Comparison of ENCODE assay signal across 23 mouse cellular contexts in genomic region chr12:73529131-73529530, GRCm38 (mm10). TPM values are rescaled to one million over a fixed set of nuclear protein-coding genes. Genes with fewer than 3 reads are reported as not detected.
A peak's percentile ranks its signal among the peaks of the same experiment; 100 is the strongest.
DNase-seq lines count a peak whose midpoint lies in the region; ATAC-seq and TF ChIP-seq lines count a peak whose summit lies in the region.
"Had no signal": no experiment of that assay in that cellular context is flagged by ENCODE, and none has a peak within 500 bp of the region (broad histone marks: within the 10 kb centered on the region; RNA-seq: fewer than 3 reads in every experiment).

No protein-coding gene starts in this region.

- no peak overlapping the region for H3K27ac ChIP-seq in stomach, embryonic 16.5 days (ENCODE audit: low read length)
- no peak overlapping the region for H3K27ac ChIP-seq in stomach, postnatal 0 days (replicated peaks)
- peak overlapping the region; percentile 78 for H3K27ac ChIP-seq in embryonic facial prominence, embryonic 10.5 days (replicated peaks)
- H3K27ac ChIP-seq in intestine, postnatal 0 days (ENCODE audit: low read depth, low read length): no peak overlapping the region
- H3K27ac ChIP-seq in small intestine, adult 2 months (ENCODE audit: insufficient read depth, low read depth, low read length): peak overlapping the region; percentile 63; the same call in 1 of the 2 replicates
- no peak overlapping the region for H3K27ac ChIP-seq in midbrain, embryonic 15.5 days
- H3K27ac ChIP-seq: liver, embryonic 14.5 days had no signal

- no peaks in the 10 kb centered on the region for H3K4me1 ChIP-seq in stomach, embryonic 16.5 days (ENCODE audit: control insufficient read depth, insufficient read depth, low read length)
- no peaks in the 10 kb centered on the region for H3K4me1 ChIP-seq in stomach, postnatal 0 days (replicated peaks; ENCODE audit: control insufficient read depth, insufficient read depth)
- H3K4me1 ChIP-seq in embryonic facial prominence, embryonic 10.5 days: peaks cover 59% of the 10 kb centered on the region
- H3K4me1 ChIP-seq in intestine, postnatal 0 days (replicated peaks; ENCODE audit: control insufficient read depth, insufficient read depth, low read length): no peaks in the 10 kb centered on the region
- H3K4me1 ChIP-seq in small intestine, adult 2 months (ENCODE audit: control insufficient read depth, insufficient read depth, insufficient read length, low read length): peaks cover 6% of the 10 kb centered on the region; the same call in 1 of the 2 replicates
- H3K4me1 ChIP-seq in midbrain, embryonic 15.5 days: no peaks in the 10 kb centered on the region
- H3K4me1 ChIP-seq: megakaryocyte, embryonic 14.5 days had no signal

- 40% methylated on average over 9 of the region's 9 CpGs for WGBS in stomach, embryonic 16.5 days
- 43% methylated on average over 9 of the region's 9 CpGs for WGBS in stomach, postnatal 0 days
- 18% methylated on average over 9 of the region's 9 CpGs for WGBS in embryonic facial prominence, embryonic 10.5 days
- 42% methylated on average over 9 of the region's 9 CpGs for WGBS in intestine, postnatal 0 days
- WGBS in small intestine, adult 2 months: 31% methylated on average over 9 of the region's 9 CpGs
- WGBS in midbrain, embryonic 15.5 days: 54% methylated on average over 9 of the region's 9 CpGs

- TF ChIP-seq CTCF in stomach, postnatal 0 days (IDR thresholded peaks at IDR 0.05; ENCODE audit: low read depth): no peak
- no peak for TF ChIP-seq CTCF in intestine, postnatal 0 days (IDR thresholded peaks at IDR 0.05; ENCODE audit: low read depth)
- TF ChIP-seq CTCF in small intestine, adult 2 months (IDR thresholded peaks at IDR 0.05; ENCODE audit: extremely low read depth, insufficient read length, insufficient replicate concordance, low read depth, low read length): no peak

- ATAC-seq in stomach, embryonic 16.5 days (ENCODE audit: insufficient read depth, low FRiP score): no peak
- ATAC-seq in stomach, postnatal 0 days (ENCODE audit: low FRiP score, low TSS enrichment): no peak
- no peak for ATAC-seq in intestine, postnatal 0 days
- ATAC-seq in midbrain, embryonic 15.5 days (replicated peaks): no peak
- ATAC-seq: forebrain, embryonic 14.5 days; midbrain, embryonic 16.5 days had no signal

- no peak for TF ChIP-seq POLR2A in small intestine, adult 2 months (IDR thresholded peaks at IDR 0.05; ENCODE audit: low read depth, low read length)

- no peaks in the 10 kb centered on the region for H3K9me3 ChIP-seq in stomach, embryonic 16.5 days (replicated peaks; ENCODE audit: control insufficient read depth, low read length)
- no peaks in the 10 kb centered on the region for H3K9me3 ChIP-seq in stomach, postnatal 0 days (ENCODE audit: control insufficient read depth, low read length)
- no peaks in the 10 kb centered on the region for H3K9me3 ChIP-seq in embryonic facial prominence, embryonic 10.5 days
- no peaks in the 10 kb centered on the region for H3K9me3 ChIP-seq in intestine, postnatal 0 days (ENCODE audit: control insufficient read depth)
- no peaks in the 10 kb centered on the region for H3K9me3 ChIP-seq in midbrain, embryonic 15.5 days
- H3K9me3 ChIP-seq: megakaryocyte, embryonic 14.5 days had no signal

- H3K9ac ChIP-seq in stomach, embryonic 16.5 days (ENCODE audit: low read length): no peak overlapping the region
- no peak overlapping the region for H3K9ac ChIP-seq in stomach, postnatal 0 days (ENCODE audit: low read length)
- no peak overlapping the region for H3K9ac ChIP-seq in intestine, postnatal 0 days (ENCODE audit: low read depth, low read length)
- H3K9ac ChIP-seq in midbrain, embryonic 15.5 days: no peak overlapping the region
- H3K9ac ChIP-seq: liver, embryonic 14.5 days had no signal

- TF ChIP-seq EP300 in stomach, postnatal 0 days (optimal IDR thresholded peaks at IDR 0.05): no peak

- H3K27me3 ChIP-seq in stomach, embryonic 16.5 days (ENCODE audit: control insufficient read depth, insufficient read depth, low read length): peaks cover 4% of the 10 kb centered on the region; the same call in 1 of the 2 replicates
- no peaks in the 10 kb centered on the region; the same call in 1 of the 2 replicates for H3K27me3 ChIP-seq in stomach, postnatal 0 days (ENCODE audit: control insufficient read depth, insufficient read depth, low read length)
- H3K27me3 ChIP-seq in embryonic facial prominence, embryonic 10.5 days (replicated peaks; ENCODE audit: low read depth, poor library complexity, severe bottlenecking): no peaks in the 10 kb centered on the region
- no peaks in the 10 kb centered on the region for H3K27me3 ChIP-seq in intestine, postnatal 0 days (replicated peaks; ENCODE audit: control insufficient read depth, insufficient read depth, low read length)
- H3K27me3 ChIP-seq in small intestine, adult 2 months (ENCODE audit: control insufficient read depth, insufficient read depth, low read length): no peaks in the 10 kb centered on the region
- H3K27me3 ChIP-seq in midbrain, embryonic 15.5 days (replicated peaks): no peaks in the 10 kb centered on the region

- H3K4me3 ChIP-seq in stomach, embryonic 16.5 days (replicated peaks; ENCODE audit: low read length): no peak overlapping the region
- H3K4me3 ChIP-seq in stomach, postnatal 0 days (ENCODE audit: low read depth, low read length): no peak overlapping the region; the same call in 1 of the 2 replicates
- peak overlapping the region; percentile 12; the same call in 1 of the 2 replicates for H3K4me3 ChIP-seq in embryonic facial prominence, embryonic 10.5 days
- 0 out of 2 replicates have a peak overlapping the region, but pooled peaks have one; percentile 11 for H3K4me3 ChIP-seq in intestine, postnatal 0 days (ENCODE audit: low read depth, low read length)
- H3K4me3 ChIP-seq in small intestine, adult 2 months (ENCODE audit: low read depth, low read length): peak overlapping the region; percentile 45
- H3K4me3 ChIP-seq in midbrain, embryonic 15.5 days: no peak overlapping the region
- H3K4me3 ChIP-seq: megakaryocyte, embryonic 14.5 days had no signal

- H3K4me2 ChIP-seq in stomach, embryonic 16.5 days (ENCODE audit: low read depth, low read length): 0 out of 2 replicates have a peak overlapping the region, but pooled peaks have one; percentile 2
- no peak overlapping the region for H3K4me2 ChIP-seq in stomach, postnatal 0 days (replicated peaks; ENCODE audit: low read depth)
- H3K4me2 ChIP-seq in intestine, postnatal 0 days (replicated peaks; ENCODE audit: low read depth): peak overlapping the region; percentile 52
- H3K4me2 ChIP-seq in midbrain, embryonic 15.5 days: no peak overlapping the region
- H3K4me2 ChIP-seq: heart, embryonic 11.5 days had no signal

- DNase-seq in stomach, postnatal 0 days (ENCODE audit: low spot score): no peak
- peak; percentile 84 for DNase-seq in embryonic facial prominence, embryonic 10.5 days (ENCODE audit: low spot score)
- DNase-seq in urinary bladder, postnatal 25 days (ENCODE audit: low spot score): no peak
- DNase-seq in right cerebral cortex, adult 2 months (ENCODE audit: low spot score in 2 of 2): no peak
- DNase-seq: adrenal gland, postnatal 14 days; cerebellum, adult 11 months; cerebellum, postnatal 10 days; heart, postnatal 10 days; kidney, adult 8-10 months; kidney, postnatal 14 days; left cerebral cortex, postnatal 4 days; lung, postnatal 10 days; thymus, adult 18-20 months; thymus, postnatal 4 days had no signal

- no peaks in the 10 kb centered on the region for H3K36me3 ChIP-seq in stomach, embryonic 16.5 days (ENCODE audit: control insufficient read depth, insufficient read depth, low read length)
- H3K36me3 ChIP-seq in stomach, postnatal 0 days (ENCODE audit: control insufficient read depth, insufficient read depth, low read length): no peaks in the 10 kb centered on the region
- no peaks in the 10 kb centered on the region for H3K36me3 ChIP-seq in embryonic facial prominence, embryonic 10.5 days (replicated peaks)
- H3K36me3 ChIP-seq in intestine, postnatal 0 days (ENCODE audit: control insufficient read depth, insufficient read depth): no peaks in the 10 kb centered on the region
- H3K36me3 ChIP-seq in small intestine, adult 2 months (ENCODE audit: control insufficient read depth, insufficient read depth, low read length): no peaks in the 10 kb centered on the region
- H3K36me3 ChIP-seq in midbrain, embryonic 15.5 days (replicated peaks): no peaks in the 10 kb centered on the region

RNA-seq across cellular contexts. Expression of gene Tmem30b, which starts 17.1 kb away (rescaled TPM):
- polyA plus RNA-seq in stomach, embryonic 16.5 days (2015; fragmentation: Nextera tagmentation; extraction: Ambion mirVana): 38.6 and 42.7 TPM in 2 replicates
- polyA plus RNA-seq in stomach, postnatal 0 days (2015; fragmentation: Nextera tagmentation; extraction: Ambion mirVana): 78.3 and 83.9 TPM in 2 replicates
- 8.1 and 11.0 TPM in 2 replicates for polyA plus RNA-seq in embryonic facial prominence, embryonic 10.5 days (2016; fragmentation: Nextera tagmentation; extraction: Ambion mirVana)
- 83.6 and 84.5 TPM in 2 replicates for polyA plus RNA-seq in intestine, postnatal 0 days (2015; fragmentation: Nextera tagmentation; extraction: Ambion mirVana)
- 123 and 184 TPM in 2 replicates for polyA plus RNA-seq in small intestine, adult 2 months (2012; rRNA removed)
- 0.31 and 0.49 TPM in 2 replicates for polyA plus RNA-seq in midbrain, embryonic 15.5 days (2015; fragmentation: Nextera tagmentation; extraction: Ambion mirVana)

RNA-seq across cellular contexts. Expression of gene Prkch, which starts 55.5 kb away (rescaled TPM):
- polyA plus RNA-seq in stomach, embryonic 16.5 days (2015; fragmentation: Nextera tagmentation; extraction: Ambion mirVana): 9.8 and 11.0 TPM in 2 replicates
- polyA plus RNA-seq in stomach, postnatal 0 days (2015; fragmentation: Nextera tagmentation; extraction: Ambion mirVana): 22.3 and 24.8 TPM in 2 replicates
- 6.7 and 6.9 TPM in 2 replicates for polyA plus RNA-seq in embryonic facial prominence, embryonic 10.5 days (2016; fragmentation: Nextera tagmentation; extraction: Ambion mirVana)
- 3.3 and 3.7 TPM in 2 replicates for polyA plus RNA-seq in intestine, postnatal 0 days (2015; fragmentation: Nextera tagmentation; extraction: Ambion mirVana)
- 1.9 and 3.2 TPM in 2 replicates for polyA plus RNA-seq in small intestine, adult 2 months (2012; rRNA removed)
- 10.1 and 10.3 TPM in 2 replicates for polyA plus RNA-seq in midbrain, embryonic 15.5 days (2015; fragmentation: Nextera tagmentation; extraction: Ambion mirVana)

Comparison
In these comparisons a context has a peak if more than half of its experiments do, and no peak if none do; other contexts are left out.
1. H3K4me2 ChIP-seq: peak in stomach, embryonic 16.5 days (single experiment) and intestine, postnatal 0 days (single experiment); none in stomach, postnatal 0 days (single experiment) and midbrain, embryonic 15.5 days (single experiment).
2. H3K27ac ChIP-seq: peak in embryonic facial prominence, embryonic 10.5 days (single experiment) and small intestine, adult 2 months (single experiment); none in stomach, embryonic 16.5 days (single experiment), stomach, postnatal 0 days (single experiment), intestine, postnatal 0 days (single experiment) and midbrain, embryonic 15.5 days (single experiment).
3. H3K4me3 ChIP-seq: peak in embryonic facial prominence, embryonic 10.5 days (single experiment), intestine, postnatal 0 days (single experiment) and small intestine, adult 2 months (single experiment); none in stomach, embryonic 16.5 days (single experiment), stomach, postnatal 0 days (single experiment) and midbrain, embryonic 15.5 days (single experiment).